Mouse (Mus musculus): Measurements from ENCODE around the gene Zfp94.
A peak's percentile ranks its signal among the peaks of the same experiment; 100 is the strongest.

DNA sequence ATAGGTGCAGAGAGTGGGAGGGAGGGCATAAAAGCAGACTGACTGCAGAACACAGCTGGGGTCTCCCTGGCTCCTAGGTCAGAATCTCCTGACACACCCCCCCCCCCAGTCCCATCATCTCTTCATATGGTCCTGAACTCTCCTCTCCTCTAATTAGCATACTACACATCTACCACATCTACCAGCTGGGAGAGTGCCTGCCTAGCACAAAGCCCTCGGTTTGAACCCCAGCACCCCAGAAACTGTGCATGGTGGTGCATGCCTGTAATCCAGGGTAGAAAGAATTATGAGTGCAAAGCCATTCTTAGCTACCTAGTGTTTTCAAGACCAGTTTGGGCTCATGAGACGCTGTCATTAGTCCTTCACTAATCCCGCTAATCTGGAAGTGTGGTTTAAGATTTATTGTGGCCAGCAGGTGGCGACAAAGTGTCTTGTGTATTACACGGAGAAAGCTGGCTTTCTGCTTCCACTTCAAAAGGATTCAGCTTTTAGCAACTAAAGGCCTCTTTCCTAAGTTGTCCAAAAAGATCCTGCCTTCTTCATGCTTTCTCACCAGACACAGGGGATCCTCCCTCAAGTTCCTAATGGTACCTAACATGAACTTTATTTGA, 19.3 kb upstream of the Zfp94 start:
- TF ChIP-seq CTCF (IDR thresholded peaks at IDR 0.05; ENCODE audit: low read depth) (peak; percentile 77), EP300 (IDR thresholded peaks at IDR 0.05; ENCODE audit: low read depth) (no peak)

Measured in liver, embryonic 14.5 days (tissue).